Mouse (Mus musculus): Measurements from ENCODE around the gene Maip1. TPM values are rescaled to one million over a fixed set of nuclear protein-coding genes. Genes with fewer than 3 reads are reported as not detected.

Gene Maip1
- polyA plus RNA-seq, 1 experiment from 2014 or later: 19.1 TPM

DNA sequence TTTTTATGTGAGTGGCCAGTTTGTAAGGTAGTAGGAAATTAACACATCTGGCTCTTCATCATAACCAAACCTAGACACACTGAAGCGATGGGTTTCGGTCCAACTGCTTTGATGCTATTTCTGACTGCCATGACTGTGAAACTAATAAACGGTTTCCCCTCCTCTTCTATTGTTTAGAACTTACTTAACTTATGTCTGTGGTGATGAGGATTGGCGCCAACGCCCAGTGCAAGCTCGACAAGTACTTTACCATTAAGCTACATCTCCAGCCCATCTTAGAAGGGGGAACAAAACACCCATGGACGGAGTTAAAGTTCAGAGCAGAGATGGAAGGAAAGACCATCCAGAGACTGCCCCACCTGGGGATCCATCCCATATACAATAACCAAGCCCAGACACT is 27.0 kb downstream of the Maip1 start:
- Histone ChIP-seq H3K27ac (no peak overlapping the region), H3K36me3 (no peaks in the 10 kb centered on the region), H3K4me1 (replicated peaks) (peaks cover 38% of the 10 kb centered on the region), H3K9me3 (no peaks in the 10 kb centered on the region), H3K9ac (replicated peaks) (no peak overlapping the region), H3K4me3 (replicated peaks) (no peak overlapping the region), H3K27me3 (0 out of 2 replicates have a peak, but pooled peaks cover 2% of the 10 kb centered on the region), H3K4me2 (replicated peaks) (no peak overlapping the region)
- 90% methylated on average over 7 of the region's 7 CpGs for WGBS
- no peak for ATAC-seq

DNA sequence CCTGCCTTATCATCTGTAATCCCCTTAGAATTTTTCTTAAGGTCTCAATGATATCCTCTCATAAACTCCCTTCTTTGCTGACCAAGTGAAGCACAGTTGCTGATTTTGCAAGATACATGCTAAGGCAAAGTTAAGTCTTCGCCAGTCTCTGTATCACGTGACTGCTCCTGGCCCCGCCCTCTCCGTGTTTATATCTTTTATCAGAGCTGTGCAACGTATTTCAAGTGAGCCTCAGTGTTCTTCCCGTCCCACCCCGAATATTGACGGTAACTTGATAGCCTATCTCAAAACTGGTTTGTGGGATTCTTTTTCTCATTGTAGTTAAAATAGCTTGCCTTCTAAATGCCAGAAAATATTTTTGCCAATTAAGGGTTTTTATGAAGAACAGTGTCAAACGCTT is 30.3 kb downstream of the Maip1 start:
- Histone ChIP-seq H3K4me2 (replicated peaks) (peak overlapping the region; percentile 40), H3K9ac (replicated peaks) (no peak overlapping the region), H3K27ac (no peak overlapping the region), H3K4me1 (replicated peaks) (peaks cover 15% of the 10 kb centered on the region), H3K4me3 (replicated peaks) (no peak overlapping the region), H3K9me3 (no peaks in the 10 kb centered on the region), H3K27me3 (0 out of 2 replicates have a peak, but pooled peaks cover 2% of the 10 kb centered on the region), H3K36me3 (no peaks in the 10 kb centered on the region)
- WGBS: 72% methylated on average over 9 of the region's 9 CpGs
- no peak for ATAC-seq

DNA sequence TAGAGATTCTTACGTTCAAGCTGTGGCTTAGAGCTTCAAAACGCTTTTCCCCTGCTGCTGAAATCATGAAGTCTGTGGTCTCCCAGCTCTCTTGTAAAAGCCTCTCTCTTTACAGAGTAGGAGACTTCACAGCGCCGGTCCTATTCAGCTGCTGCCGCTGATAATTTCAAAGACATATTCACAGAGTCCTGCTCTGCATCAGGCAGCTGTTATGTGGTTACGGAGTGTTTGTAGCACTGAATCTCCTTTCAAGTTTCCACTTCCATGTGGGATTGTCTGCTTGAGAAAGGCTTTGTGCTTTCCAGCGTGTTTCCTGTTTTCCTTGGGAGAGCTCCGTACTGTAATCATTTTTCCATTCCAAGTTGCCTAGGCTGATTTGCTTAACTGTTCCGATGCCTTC is 30.8 kb downstream of the Maip1 start:
- Histone ChIP-seq H3K9ac (replicated peaks) (0 out of 2 replicates have a peak overlapping the region, but pooled peaks have one; percentile 7), H3K36me3 (no peaks in the 10 kb centered on the region), H3K27me3 (0 out of 2 replicates have a peak, but pooled peaks cover under 1% of the 10 kb centered on the region), H3K4me2 (replicated peaks) (peak overlapping the region; percentile 40), H3K9me3 (no peaks in the 10 kb centered on the region), H3K27ac (0 out of 2 replicates have a peak overlapping the region, but pooled peaks have one; percentile 15), H3K4me1 (replicated peaks) (peaks cover 15% of the 10 kb centered on the region), H3K4me3 (replicated peaks) (no peak overlapping the region)
- 31% methylated on average over 9 of the region's 9 CpGs for WGBS
- peak; percentile 81 for ATAC-seq

DNA sequence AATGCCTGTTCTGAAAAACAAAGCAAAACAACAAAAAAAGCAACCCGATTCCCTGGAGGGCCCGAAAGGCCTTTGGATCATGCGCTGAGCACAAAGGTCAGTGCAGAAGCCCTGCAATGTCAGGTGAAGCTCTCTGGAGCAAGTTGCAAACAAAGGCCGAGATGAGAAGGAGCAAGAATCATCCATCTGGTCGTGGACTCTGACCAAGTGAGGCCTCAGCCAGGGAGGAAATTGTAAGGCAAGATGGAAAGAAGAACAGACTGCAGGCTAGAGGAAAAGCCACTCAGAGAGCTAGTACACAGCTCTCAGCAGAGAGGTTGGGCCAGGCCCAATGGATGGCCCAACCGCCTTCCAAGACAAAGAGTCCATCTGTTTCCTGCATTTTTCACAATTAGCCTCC is 32.9 kb downstream of the Maip1 start:
- no peaks in the 10 kb centered on the region for H3K36me3 ChIP-seq
- H3K4me2 ChIP-seq (replicated peaks): no peak overlapping the region
- no peak overlapping the region for H3K4me3 ChIP-seq (replicated peaks)
- no peak for ATAC-seq
- no peaks in the 10 kb centered on the region for H3K9me3 ChIP-seq
- 84% methylated on average over 6 of the region's 6 CpGs for WGBS
- no peak overlapping the region for H3K9ac ChIP-seq (replicated peaks)
- H3K4me1 ChIP-seq (replicated peaks): peaks cover 15% of the 10 kb centered on the region
- no peak overlapping the region for H3K27ac ChIP-seq
- H3K27me3 ChIP-seq: no peaks in the 10 kb centered on the region

DNA sequence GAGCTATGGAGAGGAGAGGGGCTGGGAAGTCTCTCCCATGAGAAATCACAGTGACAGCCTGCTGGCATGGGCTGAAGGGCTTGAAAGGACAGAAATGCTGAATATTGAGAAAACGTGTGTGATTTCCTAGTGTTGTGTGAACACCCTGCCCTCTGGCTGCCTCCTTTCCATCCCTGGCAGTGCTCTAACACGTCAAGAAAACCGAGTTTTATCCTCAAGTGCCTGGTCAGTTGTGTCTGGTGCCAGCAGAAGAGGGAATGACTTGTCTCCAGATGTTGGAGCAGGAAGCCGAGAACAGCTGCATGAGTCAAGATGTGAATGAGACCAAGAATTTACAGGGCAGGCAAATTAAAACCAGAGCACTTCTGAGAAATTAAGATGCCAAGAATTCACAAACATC is 34.6 kb downstream of the Maip1 start:
- Histone ChIP-seq H3K9ac (replicated peaks) (no peak overlapping the region), H3K9me3 (no peaks in the 10 kb centered on the region), H3K4me2 (replicated peaks) (no peak overlapping the region), H3K4me1 (replicated peaks) (peaks cover 19% of the 10 kb centered on the region), H3K27me3 (no peaks in the 10 kb centered on the region), H3K27ac (no peak overlapping the region), H3K4me3 (replicated peaks) (no peak overlapping the region), H3K36me3 (no peaks in the 10 kb centered on the region)
- ATAC-seq: no peak
- 71% methylated on average over 4 of the region's 4 CpGs for WGBS

DNA sequence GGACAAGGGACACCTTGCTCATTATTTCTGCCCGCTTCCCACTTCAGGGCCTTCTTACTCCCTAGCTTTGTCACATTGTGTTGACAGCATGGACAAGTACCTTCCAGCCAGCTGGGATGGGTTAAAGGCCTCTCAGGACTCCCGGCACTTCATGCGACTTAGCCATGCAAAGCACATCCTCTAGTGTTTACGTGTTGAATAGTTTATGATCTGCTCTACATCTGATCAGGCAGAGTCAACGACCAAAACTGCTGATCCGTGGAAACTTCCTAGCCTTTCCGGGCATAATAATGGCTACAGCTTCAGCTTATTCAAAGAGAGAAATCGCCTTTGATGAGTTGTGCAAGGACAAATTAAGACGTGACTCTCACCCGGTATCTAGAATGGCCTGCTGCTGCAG is 39.6 kb downstream of the Maip1 start:
- H3K4me1 ChIP-seq (replicated peaks): 0 out of 2 replicates have a peak, but pooled peaks cover 6% of the 10 kb centered on the region
- no peaks in the 10 kb centered on the region for H3K9me3 ChIP-seq
- H3K27ac ChIP-seq: no peak overlapping the region
- no peaks in the 10 kb centered on the region for H3K27me3 ChIP-seq
- H3K4me2 ChIP-seq (replicated peaks): no peak overlapping the region
- no peaks in the 10 kb centered on the region for H3K36me3 ChIP-seq
- 45% methylated on average over 10 of the region's 10 CpGs for WGBS
- H3K9ac ChIP-seq (replicated peaks): no peak overlapping the region
- H3K4me3 ChIP-seq (replicated peaks): no peak overlapping the region
- 0 out of 2 replicates have a peak, but pooled peaks have one; percentile 20 for ATAC-seq

DNA sequence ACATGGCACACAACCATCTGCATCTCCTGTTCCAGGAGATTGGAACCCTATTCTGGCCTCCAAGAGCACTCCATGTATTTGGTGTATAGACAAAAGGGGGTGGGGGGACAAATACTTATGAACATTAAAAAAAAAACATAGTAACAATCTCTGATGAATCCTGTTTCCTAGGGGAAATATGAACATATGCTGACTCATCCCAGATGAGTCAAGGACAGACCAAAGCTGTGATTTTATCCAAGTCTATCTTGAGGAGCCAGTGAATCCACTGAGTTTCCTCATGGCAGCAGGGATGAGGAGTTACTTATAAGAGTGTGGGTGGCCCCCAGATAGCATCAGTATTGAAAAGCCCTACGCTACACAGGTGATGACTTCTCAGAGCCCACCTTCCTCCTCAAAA is 44.1 kb downstream of the Maip1 start:
- Histone ChIP-seq H3K36me3 (no peaks in the 10 kb centered on the region), H3K9me3 (no peaks in the 10 kb centered on the region), H3K27me3 (no peaks in the 10 kb centered on the region), H3K27ac (no peak overlapping the region), H3K4me2 (replicated peaks) (no peak overlapping the region), H3K9ac (replicated peaks) (no peak overlapping the region), H3K4me3 (replicated peaks) (no peak overlapping the region), H3K4me1 (replicated peaks) (0 out of 2 replicates have a peak, but pooled peaks cover 6% of the 10 kb centered on the region)
- no peak for ATAC-seq
- 91% methylated on average over 1 of the region's 1 CpGs for WGBS

DNA sequence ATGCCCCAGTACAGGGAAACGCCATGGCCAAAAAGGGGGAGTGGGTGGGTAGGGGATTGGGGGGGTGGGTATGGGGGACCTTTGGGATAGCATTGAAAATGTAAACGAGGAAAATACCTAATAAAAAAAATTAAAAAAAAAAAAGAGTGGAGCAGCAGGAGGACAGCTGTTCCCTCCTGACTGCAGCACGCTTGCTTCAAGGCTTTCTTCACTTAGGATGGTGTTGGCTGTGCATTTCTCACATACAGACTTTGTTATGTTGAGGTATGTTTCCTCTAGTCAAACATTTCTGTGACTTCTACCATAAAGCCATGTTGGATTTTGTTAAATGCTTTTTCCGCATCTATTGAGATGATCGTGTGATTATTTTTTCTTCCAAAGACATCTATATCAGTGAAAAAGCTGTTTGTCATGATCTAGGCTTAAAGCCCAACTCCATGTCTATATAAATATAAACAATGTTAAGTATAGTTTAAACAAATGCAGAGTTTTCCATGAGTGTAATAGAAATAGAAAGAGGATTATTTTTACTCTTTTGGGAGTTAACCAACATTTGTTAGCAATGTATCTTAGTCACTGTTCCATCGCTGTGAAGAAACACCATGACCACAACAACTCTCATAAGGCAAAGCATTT is 54.3 kb downstream of the Maip1 start:
- ATAC-seq: no peak
- Histone ChIP-seq H3K4me2 (replicated peaks) (no peak overlapping the region), H3K27ac (no peak overlapping the region), H3K9ac (replicated peaks) (no peak overlapping the region), H3K9me3 (no peaks in the 10 kb centered on the region), H3K4me1 (replicated peaks) (no peaks in the 10 kb centered on the region), H3K36me3 (no peaks in the 10 kb centered on the region), H3K27me3 (no peaks in the 10 kb centered on the region), H3K4me3 (replicated peaks) (no peak overlapping the region)
- 85% methylated on average over 6 of the region's 6 CpGs for WGBS

Other genes with a start within 250 kb of the Maip1 start
- 14.1 and 14.3 TPM in 2 replicates for gene 1700066M21Rik, start 28.7 kb upstream of the Maip1 start, polyA plus RNA-seq (2015; fragmentation: Nextera tagmentation; extraction: Ambion mirVana)
- gene Tyw5, start 773 bp downstream of the Maip1 start, polyA plus RNA-seq (2015; fragmentation: Nextera tagmentation; extraction: Ambion mirVana): 20.1 and 25.4 TPM in 2 replicates